Mouse (Mus musculus): ENCODE results near the gene Ppfia2. TPM values are rescaled to one million over a fixed set of nuclear protein-coding genes. Genes with fewer than 3 reads are reported as not detected.

The Ppfia2 gene
- polyA plus RNA-seq, 1 experiment from 2014 or later = not detected

DNA sequence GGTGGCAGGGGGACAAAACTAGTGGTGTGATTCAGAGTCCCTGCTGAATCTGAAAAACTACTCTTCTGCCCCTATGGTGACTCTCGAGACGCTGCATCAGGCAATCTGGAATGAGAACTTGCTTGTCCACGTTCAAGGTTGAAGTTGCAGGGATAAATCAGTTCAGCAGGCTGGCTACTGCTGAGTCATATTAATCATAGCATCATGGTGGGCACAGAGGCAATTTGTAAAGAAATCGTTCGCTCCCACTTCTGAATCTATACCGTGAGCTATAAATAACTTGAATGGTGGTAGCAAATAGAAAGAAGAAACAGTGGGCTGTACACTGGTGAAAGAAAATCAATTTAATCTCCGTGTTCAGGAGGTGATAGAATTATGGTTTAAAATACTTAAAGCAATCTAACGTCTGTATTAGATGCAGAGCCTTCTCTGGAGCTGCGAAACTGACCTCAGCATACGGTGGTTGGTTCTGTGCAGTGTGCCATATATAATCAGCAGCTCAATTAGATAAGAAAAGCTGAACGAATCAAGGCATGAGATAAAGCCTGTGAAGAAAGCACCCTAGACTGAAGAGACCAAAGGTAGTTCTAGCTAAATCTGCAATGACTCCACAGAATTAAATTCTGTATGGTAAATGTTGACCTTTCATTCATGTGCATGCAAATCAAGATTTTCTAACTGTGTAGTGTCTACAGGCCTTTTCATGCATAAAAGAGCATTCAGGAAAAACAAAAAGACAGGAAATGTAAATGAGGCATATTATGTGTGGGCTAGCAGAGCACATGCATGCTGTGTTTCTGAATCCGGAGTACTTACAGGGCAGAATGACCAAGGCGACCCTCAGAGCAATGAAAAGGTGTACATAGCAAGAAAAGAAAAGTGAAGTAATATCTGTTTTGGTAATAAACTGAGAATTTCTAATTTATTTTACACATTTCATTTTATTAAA lies 505.3 kb downstream of the Ppfia2 start:
- no peaks in the 10 kb centered on the region for H3K27me3 ChIP-seq
- no peak for DNase-seq (ENCODE audit: low read depth, low spot score)
- no peak for ATAC-seq
- no peak for TF ChIP-seq CTCF (IDR thresholded peaks at IDR 0.05)
- ChIA-PET CTCF (interaction anchor here (1.8 kb wide), 1 partner anchor 9 kb away, joined by 5 read pairs; no protein-coding TSS in a partner anchor), POLR2A (no interaction called here)
- in situ Hi-C loops (cut with MboI; ENCODE audit: low pct_unique_long_range_greater_than_20kb) = no loop called here

All from Patski (cell line).